Mouse (Mus musculus) G1E (cell line): ENCODE results near the gene Rpl3l.

Experiments
- CTCF ChIP-seq: IDR thresholded peaks from 2 replicates; pipeline ENCODE4 v1.5.1; 2012; ENCODE audit warnings: low read depth, low read length, inconsistent platforms, mixed read lengths
- TAL1 ChIP-seq: conservative IDR thresholded peaks from 2 replicates; pipeline ENCODE4 v1.6.1; 2012; ENCODE audit warnings: low read depth, low read length, inconsistent platforms, mixed read lengths

DNA sequence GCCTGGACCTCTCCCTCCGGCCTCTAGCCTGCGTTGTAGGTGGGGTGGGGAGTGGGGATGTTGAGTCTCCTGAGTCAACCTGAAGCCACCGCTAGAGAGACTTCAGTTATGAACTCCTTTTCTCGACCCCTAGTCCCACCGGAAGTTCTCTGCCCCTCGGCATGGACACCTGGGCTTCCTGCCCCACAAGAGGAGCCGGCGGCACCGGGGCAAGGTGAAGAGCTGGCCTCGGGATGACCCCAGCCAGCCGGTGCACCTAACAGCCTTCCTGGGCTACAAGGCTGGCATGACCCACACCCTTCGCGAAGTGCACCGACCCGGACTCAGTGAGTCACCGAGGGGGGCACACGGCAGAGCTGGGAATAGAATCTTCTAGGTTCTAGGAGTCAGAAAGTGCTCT, 564 bp downstream of the Rpl3l start:
- no peak for TF ChIP-seq CTCF
- TF ChIP-seq TAL1: no peak
